Mouse (Mus musculus) A20 (cell line): Measurements from ENCODE around the gene Sec23b.
A peak's percentile ranks its signal among the peaks of the same experiment; 100 is the strongest.

ENCODE experiments used
- DNase-seq: peaks from one replicate; pipeline ENCODE4 v3.0.0-alpha.2; 2011; ENCODE audit warnings: low read depth, low spot score

Gene Sec23b

GRCm38 (mm10) chr2:144555820-144556552 is at the start of gene Sec23b:
Gene Sec23b (plus strand): TSS chr2:144556229.
- DNase-seq: peak; percentile 97

GRCm38 (mm10) chr2:144514619-144515018 is 41.4 kb upstream of the Sec23b start:
- no peak for DNase-seq

- DNase-seq: no peak
These were observed 36.3 kb upstream of the Sec23b start for GRCm38 (mm10) chr2:144519772-144520171.

- peak; percentile 46 for DNase-seq
These were observed 30.2 kb upstream of the Sec23b start for GRCm38 (mm10) chr2:144525856-144526255.

GRCm38 (mm10) chr2:144526981-144527820 is 28.8 kb upstream of the Sec23b start, which contains the start of the genes Dzank1 and Polr3f:
Gene Dzank1 (minus strand): TSS chr2:144527414.
Gene Polr3f (plus strand): TSS chr2:144527718.
- peak; percentile 98 for DNase-seq

GRCm38 (mm10) chr2:144527821-144528174 is 28.2 kb upstream of the Sec23b start:
- no peak for DNase-seq

GRCm38 (mm10) chr2:144537123-144537522 is 18.9 kb upstream of the Sec23b start:
- DNase-seq: no peak

GRCm38 (mm10) chr2:144541246-144541645 is 14.8 kb upstream of the Sec23b start:
- peak; percentile 41 for DNase-seq

GRCm38 (mm10) chr2:144543670-144544069 is 12.4 kb upstream of the Sec23b start:
- DNase-seq: no peak

- DNase-seq: no peak
These were observed 11.4 kb upstream of the Sec23b start for GRCm38 (mm10) chr2:144544630-144545029.

- no peak for DNase-seq
These were observed 11.0 kb upstream of the Sec23b start for GRCm38 (mm10) chr2:144545061-144545460.

GRCm38 (mm10) chr2:144545481-144545880 is 10.5 kb upstream of the Sec23b start:
- DNase-seq: no peak

- DNase-seq: no peak
These were observed 8.5 kb upstream of the Sec23b start for GRCm38 (mm10) chr2:144547559-144547958.

- DNase-seq: no peak
These were observed 5.5 kb upstream of the Sec23b start, which contains the start of gene Rbbp9 for GRCm38 (mm10) chr2:144550529-144550928. Gene Rbbp9 (minus strand): TSS chr2:144550869.

- peak; percentile 50 for DNase-seq
These were observed 2.1 kb upstream of the Sec23b start for GRCm38 (mm10) chr2:144553905-144554304.

- no peak for DNase-seq
These were observed 676 bp upstream of the Sec23b start for GRCm38 (mm10) chr2:144555286-144555819.

GRCm38 (mm10) chr2:144588723-144589122 is 32.7 kb downstream of the Sec23b start:
- DNase-seq: no peak

- DNase-seq: peak; percentile 36
These were observed 37.0 kb downstream of the Sec23b start for GRCm38 (mm10) chr2:144593036-144593435.

GRCm38 (mm10) chr2:144593951-144594651 is 38.1 kb downstream of the Sec23b start, which contains the start of gene Smim26:
Gene Smim26 (plus strand): TSS chr2:144594054.
- peak; percentile 87 for DNase-seq

GRCm38 (mm10) chr2:144598006-144598405 is 42.0 kb downstream of the Sec23b start:
- no peak for DNase-seq

- peak; percentile 93 for DNase-seq
These were observed 44.0 kb downstream of the Sec23b start, which contains the start of gene Dtd1 for GRCm38 (mm10) chr2:144599831-144600687. Gene Dtd1 (plus strand): TSS chr2:144599897.
